Mouse (Mus musculus) liver, postnatal 0 days (tissue): Measurements from ENCODE around the gene Zfp385c. TPM values are rescaled to one million over a fixed set of nuclear protein-coding genes. Genes with fewer than 3 reads are reported as not detected.
"Not testable (repeated sequence)": the region's sequence is repeated elsewhere in the genome, so short reads cannot be mapped to it uniquely, and the experiment has no call there.

Experiments
- ATAC-seq: fragments of 200-750 bp; cut with Nextera tagmentation; 2 replicates; pipeline ENCODE4 v1.8.0; 2017; ENCODE audit warnings: mild to moderate bottlenecking, moderate library complexity
- DNase-seq: peaks from one replicate; pipeline ENCODE4 v3.0.0-alpha.2; 2016
- H3K27ac ChIP-seq: fragments of 300-500 bp; sonication (generic); 2 replicates; pipeline ENCODE4 v1.5.1; 2014; ENCODE audit warnings: antibody characterized with exemption, moderate library complexity, mild to moderate bottlenecking, low read depth
- H3K27me3 ChIP-seq: fragments of 300-500 bp; sonication (generic); 2 replicates; pipeline ENCODE4 v1.6.1; 2014; ENCODE audit warnings: low read length, control low read depth, mixed read lengths; ENCODE audit not compliant: insufficient read depth
- H3K36me3 ChIP-seq: fragments of 300-500 bp; sonication (generic); replicated peaks from 2 replicates; pipeline ENCODE4 v1.6.1; 2014; ENCODE audit warnings: mild to moderate bottlenecking, control low read depth, low read length, moderate library complexity, mixed read lengths; ENCODE audit not compliant: insufficient read depth
- H3K4me1 ChIP-seq: fragments of 300-500 bp; sonication (generic); 2 replicates; pipeline ENCODE4 v1.6.1; 2014; ENCODE audit warnings: antibody characterized with exemption, mild to moderate bottlenecking, control low read depth; ENCODE audit not compliant: insufficient read depth
- H3K4me2 ChIP-seq: fragments of 300-500 bp; sonication (generic); 2 replicates; pipeline ENCODE4 v1.6.1; 2014; ENCODE audit warnings: low read depth, mild to moderate bottlenecking, low read length, moderate library complexity, mixed read lengths
- H3K4me3 ChIP-seq: fragments of 300-500 bp; sonication (generic); 2 replicates; pipeline ENCODE4 v1.5.1; 2014; ENCODE audit warnings: low read depth, low read length
- H3K9ac ChIP-seq: fragments of 300-500 bp; sonication (generic); replicated peaks from 2 replicates; pipeline ENCODE4 v1.6.1; 2014; ENCODE audit warnings: mild to moderate bottlenecking, moderate library complexity
- H3K9me3 ChIP-seq: fragments of 300-500 bp; sonication (generic); 2 replicates; pipeline ENCODE4 v1.6.1; 2016; ENCODE audit warnings: mild to moderate bottlenecking, control low read depth, low read length, mixed read lengths
- CTCF ChIP-seq: sonication (generic); IDR thresholded peaks from 2 replicates; pipeline ENCODE4 v1.5.1; 2016; ENCODE audit warnings: antibody characterized with exemption, low read depth
- EP300 ChIP-seq: IDR thresholded peaks from 2 replicates; pipeline ENCODE4 v1.6.1; 2016; ENCODE audit warnings: antibody characterized with exemption, low read depth, mild to moderate bottlenecking
- WGBS: fragments of 180-500 bp; shearing (Covaris S2); extraction: QIAGEN DNeasy Blood & Tissue Kit; methylation state at CpG from one replicate; pipeline ENCODE4 v1.1.7; 2014; ENCODE audit not compliant: insufficient replicate concordance; 5-methylcytosine and 5-hydroxymethylcytosine counted together
- polyA plus RNA-seq: library from polyadenylated mRNA; unstranded; fragments of >200 nt; fragmentation: Nextera tagmentation; extraction: Ambion mirVana; gene quantifications from 2 replicates; pipeline ENCODE4 v1.2.1, GENCODE M21; 2015

The Zfp385c gene
- polyA plus RNA-seq, 1 experiment from 2014 or later = not detected

DNA sequence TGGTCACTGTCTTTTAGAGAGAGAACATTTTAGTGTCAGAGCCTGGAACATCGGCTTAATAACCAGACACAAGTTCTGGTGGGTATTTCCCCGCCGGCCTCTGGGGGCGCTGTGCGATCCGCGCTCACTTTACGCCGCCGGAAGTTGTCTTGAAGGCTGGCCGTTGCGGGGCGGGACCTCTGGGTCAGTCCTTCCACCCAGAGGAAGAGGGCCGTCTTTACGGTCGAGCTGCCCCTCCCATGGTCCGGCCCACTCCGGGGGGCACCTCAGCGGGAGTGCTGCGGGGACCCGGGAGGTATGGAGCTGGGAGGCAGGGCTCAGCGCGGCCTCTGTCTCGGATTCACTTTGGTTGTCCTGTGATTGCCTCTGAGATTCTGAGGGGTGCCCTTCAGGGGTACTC, 69.5 kb downstream of the Zfp385c start:
- Histone ChIP-seq H3K9ac (peak overlapping the region; percentile 88), H3K4me2 (peak overlapping the region; percentile 87), H3K4me1 (peaks cover 45% of the 10 kb centered on the region), H3K4me3 (peak overlapping the region; percentile 91), H3K9me3 (no peaks in the 10 kb centered on the region), H3K36me3 (peaks cover 19% of the 10 kb centered on the region), H3K27ac (peak overlapping the region; percentile 92), H3K27me3 (no peaks in the 10 kb centered on the region)
- ATAC-seq = peak; percentile 74
- peak; percentile 96 for DNase-seq
- under 1% methylated on average over 24 of the region's 24 CpGs for WGBS
- TF ChIP-seq EP300 = peak; percentile 78
- peak; percentile 98 for TF ChIP-seq CTCF

DNA sequence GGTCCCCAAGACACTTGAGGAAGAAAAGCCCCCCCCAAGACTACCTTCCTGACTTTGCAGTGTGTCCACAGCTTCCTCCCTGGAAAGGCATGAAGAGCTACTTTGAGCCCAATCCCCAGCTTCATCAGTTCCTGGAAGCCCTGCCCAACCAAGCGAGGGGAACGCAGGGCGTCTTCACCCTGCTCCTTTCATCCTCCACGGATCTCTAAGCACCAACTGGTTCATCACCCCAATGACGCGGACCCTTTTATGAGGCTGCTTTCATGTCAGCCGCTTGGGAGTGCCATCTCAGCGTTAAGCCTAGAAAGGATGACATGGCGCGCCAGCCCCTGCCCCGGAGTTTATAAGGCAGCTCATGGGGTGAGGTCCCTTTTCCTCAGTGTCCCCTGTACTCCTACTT, 72.3 kb downstream of the Zfp385c start, which contains the start of gene Dnajc7:
Dnajc7 (minus strand) TSS at position 187 of the 400 bp plus-strand sequence.
- H3K9ac ChIP-seq = peak within 1 kb of the TSS; percentile 92
- no peaks in the 10 kb centered on the region for H3K9me3 ChIP-seq
- H3K27me3 ChIP-seq = no peaks in the 10 kb centered on the region
- 7% methylated on average over 11 of the region's 11 CpGs for WGBS
- H3K4me2 ChIP-seq = peak within 1 kb of the TSS; percentile 98
- H3K36me3 ChIP-seq = peaks cover 5% of the 10 kb centered on the region; the same call in 1 of the 2 replicates
- H3K4me1 ChIP-seq = peaks cover 34% of the 10 kb centered on the region
- DNase-seq (no peak), ATAC-seq (no peak)
- H3K4me3 ChIP-seq = peak within 1 kb of the TSS; percentile 94
- TF ChIP-seq EP300 (no peak), CTCF (no peak)
- peak within 1 kb of the TSS; percentile 94 for H3K27ac ChIP-seq

DNA sequence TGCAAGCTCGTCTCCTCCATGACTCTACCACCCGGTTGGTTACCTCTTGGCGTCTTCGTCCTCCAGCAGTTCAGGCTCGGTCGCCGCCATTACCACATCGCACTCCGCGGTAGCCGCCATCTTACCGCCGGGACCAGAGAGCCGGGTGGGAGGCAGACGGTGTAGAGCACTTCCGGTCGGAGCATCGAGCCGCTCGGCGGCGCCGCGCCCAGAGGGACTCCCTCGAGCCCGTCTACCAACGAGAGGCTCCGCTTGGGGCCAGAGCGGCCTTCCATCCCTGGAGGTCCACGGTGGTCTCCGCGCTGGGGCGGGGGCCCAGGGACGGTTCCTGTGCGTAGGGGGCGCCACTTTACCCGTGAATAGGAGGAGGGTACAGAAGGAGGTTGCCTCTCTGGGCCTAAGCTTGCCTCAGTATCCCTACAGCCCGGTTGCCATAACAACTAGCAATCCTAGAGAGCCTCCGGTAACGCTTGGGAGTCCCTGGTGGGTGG, 72.7 kb downstream of the Zfp385c start:
- DNase-seq (peak; percentile 95), ATAC-seq (peak; percentile 91)
- H3K4me1 ChIP-seq = peaks cover 32% of the 10 kb centered on the region

DNA sequence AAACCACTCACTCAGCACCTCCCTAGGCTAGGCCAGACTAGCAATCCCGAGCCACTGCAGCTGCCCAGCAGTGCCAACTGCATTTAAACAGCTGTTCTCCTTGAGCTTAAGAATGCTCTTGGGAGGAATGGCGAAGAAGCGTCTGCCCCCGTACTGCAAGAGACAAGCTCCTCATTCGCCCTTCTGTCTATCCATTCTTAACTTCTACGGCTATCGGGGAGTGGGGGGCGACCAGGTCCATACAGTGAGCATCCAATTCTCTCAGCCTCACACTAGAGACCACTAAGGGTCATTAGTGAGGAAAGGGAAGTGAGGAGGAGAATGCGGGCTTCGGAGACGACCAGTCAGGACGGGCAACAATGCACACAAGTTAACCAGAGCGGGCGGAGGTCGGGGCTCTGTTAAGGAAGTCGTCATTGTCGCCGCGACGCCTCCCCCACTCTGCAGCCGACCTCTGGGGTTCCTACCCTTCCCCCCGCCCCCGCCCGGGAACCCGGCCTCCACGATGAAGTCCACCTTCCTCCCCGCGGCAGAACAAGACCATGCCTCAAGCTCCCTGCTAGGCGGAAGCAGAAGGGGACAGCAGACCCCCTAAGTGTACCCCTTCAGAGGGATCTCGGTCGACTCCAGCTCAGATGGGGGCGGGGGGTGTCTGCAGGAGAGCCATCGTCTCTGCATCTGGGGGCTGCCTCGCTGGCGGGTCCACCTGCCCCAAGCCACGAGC, 73.3 kb downstream of the Zfp385c start, which contains the start of gene Nkiras2:
Nkiras2 (plus strand) TSS at position 484 of the 724 bp plus-strand sequence.
- Histone ChIP-seq H3K4me1 (peaks cover 26% of the 10 kb centered on the region), H3K27me3 (no peaks in the 10 kb centered on the region), H3K4me3 (peak within 1 kb of the TSS; percentile 94), H3K4me2 (peak within 1 kb of the TSS; percentile 98), H3K36me3 (no peaks in the 10 kb centered on the region), H3K27ac (peak within 1 kb of the TSS; percentile 94), H3K9ac (peak within 1 kb of the TSS; percentile 92), H3K9me3 (no peaks in the 10 kb centered on the region)
- TF ChIP-seq CTCF = no peak
- TF ChIP-seq EP300 = no peak
- WGBS = under 1% methylated on average over 28 of the region's 36 CpGs
- peak; percentile 75 for ATAC-seq
- peak; percentile 84 for DNase-seq

More for the DNA sequence above, 72.7 kb downstream of the Zfp385c start:
- WGBS = 3% methylated on average over 40 of the region's 40 CpGs
- Histone ChIP-seq H3K27ac (peak overlapping the region; percentile 94), H3K9me3 (no peaks in the 10 kb centered on the region), H3K4me2 (peak overlapping the region; percentile 98), H3K27me3 (no peaks in the 10 kb centered on the region), H3K36me3 (peaks cover under 1% of the 10 kb centered on the region; the same call in 1 of the 2 replicates), H3K4me3 (peak overlapping the region; percentile 94), H3K9ac (peak overlapping the region; percentile 92)
- TF ChIP-seq EP300 (peak; percentile 31; the same call in 1 of the 2 replicates), CTCF (peak; percentile 48)

DNA sequence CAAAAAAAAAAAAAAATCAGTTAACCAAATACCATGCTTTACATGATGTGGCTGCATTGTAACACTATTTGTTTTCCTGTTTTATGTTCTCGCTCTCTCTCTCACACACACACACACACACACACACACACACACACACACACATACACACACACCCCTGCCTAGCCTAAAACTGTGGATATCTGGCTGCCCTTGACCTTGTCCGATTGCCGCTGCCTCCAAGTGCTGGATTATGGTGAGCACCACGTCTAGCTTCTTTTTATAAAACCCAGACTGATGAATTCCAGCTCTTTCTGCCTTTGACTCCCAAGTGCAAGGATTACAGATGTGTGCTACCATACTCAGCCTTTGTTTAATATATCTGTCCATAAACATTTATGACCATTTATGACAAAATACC, 74.8 kb downstream of the Zfp385c start:
- Histone ChIP-seq H3K4me2 (peak overlapping the region; percentile 98), H3K4me1 (peaks cover 22% of the 10 kb centered on the region), H3K4me3 (no peak overlapping the region), H3K9me3 (no peaks in the 10 kb centered on the region), H3K9ac (no peak overlapping the region), H3K27me3 (no peaks in the 10 kb centered on the region), H3K36me3 (no peaks in the 10 kb centered on the region), H3K27ac (no peak overlapping the region)
- ATAC-seq (no peak), DNase-seq (no peak)
- 72% methylated on average over 4 of the region's 4 CpGs for WGBS
- no peak for TF ChIP-seq CTCF
- no peak for TF ChIP-seq EP300

GRCm38 (mm10) chr11:100616836-100617235, 75.4 kb downstream of the Zfp385c start:
- not testable (repeated sequence) for H3K4me3 ChIP-seq, H3K9me3 ChIP-seq, H3K36me3 ChIP-seq, ATAC-seq, H3K9ac ChIP-seq, DNase-seq, H3K27ac ChIP-seq, H3K4me2 ChIP-seq, H3K27me3 ChIP-seq
- 88% methylated on average over 7 of the region's 7 CpGs for WGBS
- H3K4me1 ChIP-seq = peaks cover 22% of the 10 kb centered on the region
